Mouse (Mus musculus) embryonic fibroblast, embryonic 13.5 days (primary cell): ENCODE measurements around the gene Zfp422.

Source experiments
- CTCF ChIP-seq: IDR thresholded peaks from 2 replicates; pipeline ENCODE4 v1.5.1; 2011; ENCODE audit warnings: mild to moderate bottlenecking, control low read depth, low read length, moderate library complexity, borderline replicate concordance; ENCODE audit not compliant: insufficient read depth
- POLR2A ChIP-seq: IDR thresholded peaks from 2 replicates; pipeline ENCODE4 v1.6.1; 2011; ENCODE audit warnings: low read depth, mild to moderate bottlenecking, control low read depth, low read length, moderate library complexity

- TF ChIP-seq CTCF (no peak), POLR2A (no peak)
Measured at GRCm38 (mm10) chr6:116663364-116663763, 34.6 kb upstream of the Zfp422 start.
